In the genomic region with DNA sequence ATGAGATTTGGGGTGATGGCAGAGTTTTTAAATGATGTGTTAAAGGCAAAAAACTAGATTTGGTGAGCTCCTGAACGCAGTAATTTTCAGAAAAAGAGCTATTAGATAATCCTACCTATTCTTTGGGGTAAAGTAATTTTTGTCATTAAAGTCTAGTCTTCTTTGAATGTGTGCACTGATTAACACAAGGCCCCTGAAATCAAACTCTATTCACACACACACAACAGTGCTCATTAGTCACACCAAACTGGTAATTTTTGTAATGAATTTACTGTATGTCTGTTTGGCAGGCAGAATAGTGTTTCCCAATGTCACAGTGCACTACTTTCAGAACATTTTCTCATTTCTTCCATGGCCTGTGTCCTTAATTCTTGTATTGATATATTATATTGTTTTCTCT, we compare ENCODE assay signal across 16 mouse cellular contexts.
DNase-seq lines count a peak whose midpoint lies in the region; ATAC-seq and TF ChIP-seq lines count a peak whose summit lies in the region.
"Had no signal": no experiment of that assay in that cellular context is flagged by ENCODE, and none has a peak within 500 bp of the region (broad histone marks: within the 10 kb centered on the region; RNA-seq: fewer than 3 reads in every experiment).

No protein-coding gene starts in this region.

- H3K4me3 ChIP-seq in forebrain, embryonic 14.5 days (ENCODE audit: low read depth, low read length) = no peak overlapping the region
- H3K4me3 ChIP-seq in forebrain, embryonic 10.5 days = no peak overlapping the region
- H3K4me3 ChIP-seq in forebrain, embryonic 16.5 days (replicated peaks; ENCODE audit: low read length) = no peak overlapping the region
- H3K4me3 ChIP-seq: embryonic facial prominence, embryonic 10.5 days; embryonic facial prominence, embryonic 12.5 days had no signal

- no peaks in the 10 kb centered on the region for H3K36me3 ChIP-seq in forebrain, embryonic 14.5 days (ENCODE audit: control insufficient read depth, insufficient read depth, low read length)
- H3K36me3 ChIP-seq in forebrain, embryonic 10.5 days (replicated peaks) = no peaks in the 10 kb centered on the region
- no peaks in the 10 kb centered on the region for H3K36me3 ChIP-seq in forebrain, embryonic 16.5 days (ENCODE audit: control insufficient read depth, insufficient read depth)
- H3K36me3 ChIP-seq: embryonic facial prominence, embryonic 10.5 days; embryonic facial prominence, embryonic 12.5 days had no signal

- WGBS in forebrain, embryonic 14.5 days = 17% methylated on average over 1 of the region's 1 CpGs
- 79% methylated on average over 1 of the region's 1 CpGs for WGBS in forebrain, embryonic 10.5 days
- 24% methylated on average over 1 of the region's 1 CpGs for WGBS in forebrain, embryonic 16.5 days

- DNase-seq in forebrain, embryonic 14.5 days (ENCODE audit: low spot score) = peak; percentile 41
- DNase-seq in forebrain, embryonic 10.5 days (ENCODE audit: extremely low spot score, low spot score) = no peak
- DNase-seq in brain, embryonic 14.5 days (ENCODE audit: low read depth) = peak; percentile 60
- DNase-seq in gastrocnemius, adult 18-20 months (ENCODE audit: low spot score) = no peak
- no peak for DNase-seq in heart, adult 11 months
- DNase-seq: adrenal gland, adult 2 months; adrenal gland, postnatal 10 days; adrenal gland, postnatal 25 days; cerebellum, adult 11-12 months; cerebellum, adult 2 months; cerebellum, adult 9-10 months; cerebellum, postnatal 10 days; cerebellum, postnatal 25 days had no signal

- ATAC-seq in forebrain, embryonic 14.5 days = peak; percentile 76
- peak; percentile 67 for ATAC-seq in forebrain, embryonic 16.5 days

- TF ChIP-seq POLR2A in brain, embryonic 14.5 days (IDR thresholded peaks at IDR 0.05; ENCODE audit: borderline replicate concordance, extremely low read depth, insufficient read depth, insufficient read length, poor library complexity, severe bottlenecking) = no peak

- 0 out of 2 replicates have a peak, but pooled peaks cover 2% of the 10 kb centered on the region for H3K4me1 ChIP-seq in forebrain, embryonic 14.5 days (ENCODE audit: control insufficient read depth, insufficient read depth, low read length)
- H3K4me1 ChIP-seq in forebrain, embryonic 10.5 days = peaks cover 4% of the 10 kb centered on the region; the same call in 1 of the 2 replicates
- H3K4me1 ChIP-seq in forebrain, embryonic 16.5 days (replicated peaks; ENCODE audit: control insufficient read depth, insufficient read depth, low read length) = no peaks in the 10 kb centered on the region
- H3K4me1 ChIP-seq: embryonic facial prominence, embryonic 10.5 days; embryonic facial prominence, embryonic 12.5 days had no signal

- H3K9ac ChIP-seq in forebrain, embryonic 14.5 days (ENCODE audit: low read length) = no peak overlapping the region
- H3K9ac ChIP-seq in forebrain, embryonic 16.5 days (replicated peaks; ENCODE audit: low read depth, low read length) = no peak overlapping the region
- H3K9ac ChIP-seq: embryonic facial prominence, embryonic 12.5 days had no signal

- no peaks in the 10 kb centered on the region for H3K9me3 ChIP-seq in forebrain, embryonic 14.5 days (replicated peaks; ENCODE audit: control insufficient read depth, low read length)
- no peaks in the 10 kb centered on the region for H3K9me3 ChIP-seq in forebrain, embryonic 10.5 days
- H3K9me3 ChIP-seq in forebrain, embryonic 16.5 days (ENCODE audit: control insufficient read depth, low read length) = no peaks in the 10 kb centered on the region
- H3K9me3 ChIP-seq: embryonic facial prominence, embryonic 10.5 days; embryonic facial prominence, embryonic 12.5 days had no signal

- H3K4me2 ChIP-seq in forebrain, embryonic 14.5 days (ENCODE audit: low read length) = no peak overlapping the region
- H3K4me2 ChIP-seq in forebrain, embryonic 16.5 days (ENCODE audit: low read length) = no peak overlapping the region
- H3K4me2 ChIP-seq: embryonic facial prominence, embryonic 12.5 days had no signal

- no peaks in the 10 kb centered on the region for H3K27me3 ChIP-seq in forebrain, embryonic 14.5 days (replicated peaks; ENCODE audit: control insufficient read depth, insufficient read depth, low read length)
- H3K27me3 ChIP-seq in forebrain, embryonic 10.5 days (ENCODE audit: poor library complexity, severe bottlenecking) = no peaks in the 10 kb centered on the region
- no peaks in the 10 kb centered on the region for H3K27me3 ChIP-seq in forebrain, embryonic 16.5 days (replicated peaks; ENCODE audit: control insufficient read depth, insufficient read depth, low read length)
- H3K27me3 ChIP-seq: embryonic facial prominence, embryonic 12.5 days had no signal

- TF ChIP-seq CTCF in brain, embryonic 14.5 days (IDR thresholded peaks at IDR 0.05; ENCODE audit: borderline replicate concordance, extremely low read depth, insufficient read depth, insufficient read length) = no peak

- no peak overlapping the region for H3K27ac ChIP-seq in forebrain, embryonic 14.5 days (ENCODE audit: low read depth, low read length)
- no peak overlapping the region for H3K27ac ChIP-seq in forebrain, embryonic 10.5 days
- H3K27ac ChIP-seq in forebrain, embryonic 16.5 days (ENCODE audit: low read length) = no peak overlapping the region
- H3K27ac ChIP-seq: embryonic facial prominence, embryonic 10.5 days; embryonic facial prominence, embryonic 12.5 days had no signal

Comparison
In these comparisons a context has a peak if more than half of its experiments do, and no peak if none do; other contexts are left out.
1. DNase-seq: peak in forebrain, embryonic 14.5 days (single experiment) and brain, embryonic 14.5 days (single experiment); none in forebrain, embryonic 10.5 days (single experiment), gastrocnemius, adult 18-20 months (single experiment) and heart, adult 11 months (single experiment).